Mouse (Mus musculus): ENCODE measurements around the gene Acbd5.

DNA sequence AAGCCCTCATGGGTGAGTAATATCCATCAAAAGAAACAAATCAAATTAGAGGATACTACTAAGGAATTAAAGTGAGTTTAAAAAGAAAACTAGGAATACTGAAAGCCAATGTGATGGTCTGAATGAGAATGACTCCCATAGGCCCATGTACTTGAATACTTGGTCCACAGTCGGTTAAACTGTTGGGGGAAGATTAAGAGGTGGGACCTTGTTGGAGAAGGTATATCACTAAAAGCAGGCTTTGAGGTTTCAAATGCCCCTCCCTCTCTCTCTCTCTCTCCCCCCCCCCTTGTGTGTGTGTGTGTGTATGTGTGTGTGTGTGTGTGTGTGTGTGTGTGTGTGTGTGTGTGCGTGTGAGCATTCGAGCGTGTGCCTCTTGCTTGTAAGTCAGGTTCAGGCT lies 37.3 kb upstream of the Acbd5 start:
- TF ChIP-seq GATA1 (IDR thresholded peaks at IDR 0.05; ENCODE audit: low read length) (no peak), TAL1 (IDR thresholded peaks at IDR 0.05; ENCODE audit: low read length) (no peak)
